Mouse (Mus musculus): ENCODE data around the gene Magi1. TPM values are rescaled to one million over a fixed set of nuclear protein-coding genes. Genes with fewer than 3 reads are reported as not detected.

The Magi1 gene
- total and polyA plus RNA-seq, 2 experiments from 2014 or later = 27.6 to 45.4 TPM

GRCm38 (mm10) chr6:93895721-93896120 is 388.0 kb downstream of the Magi1 start:
- WGBS = 85% methylated on average over 2 of the region's 2 CpGs
- H3K9me3 ChIP-seq (ENCODE audit: low read length) = no peaks in the 10 kb centered on the region
- no peaks in the 10 kb centered on the region for H3K27me3 ChIP-seq (ENCODE audit: insufficient read depth, low read length)
- no peak for TF ChIP-seq CTCF (IDR thresholded peaks at IDR 0.05)
- H3K4me2 ChIP-seq (ENCODE audit: low read depth, low read length, poor library complexity, severe bottlenecking) = no peak overlapping the region
- H3K4me3 ChIP-seq (ENCODE audit: low read depth, low read length) = no peak overlapping the region
- ATAC-seq (ENCODE audit: low FRiP score) (no peak), DNase-seq (ENCODE audit: low spot score) (no peak)
- no peak overlapping the region for H3K27ac ChIP-seq (ENCODE audit: low read depth, low read length)
- no peak overlapping the region for H3K9ac ChIP-seq (replicated peaks; ENCODE audit: low read length, poor library complexity, severe bottlenecking)
- no peaks in the 10 kb centered on the region for H3K36me3 ChIP-seq (ENCODE audit: insufficient read depth, low read length)
- no peaks in the 10 kb centered on the region for H3K4me1 ChIP-seq (ENCODE audit: insufficient read depth, low read length)

DNA sequence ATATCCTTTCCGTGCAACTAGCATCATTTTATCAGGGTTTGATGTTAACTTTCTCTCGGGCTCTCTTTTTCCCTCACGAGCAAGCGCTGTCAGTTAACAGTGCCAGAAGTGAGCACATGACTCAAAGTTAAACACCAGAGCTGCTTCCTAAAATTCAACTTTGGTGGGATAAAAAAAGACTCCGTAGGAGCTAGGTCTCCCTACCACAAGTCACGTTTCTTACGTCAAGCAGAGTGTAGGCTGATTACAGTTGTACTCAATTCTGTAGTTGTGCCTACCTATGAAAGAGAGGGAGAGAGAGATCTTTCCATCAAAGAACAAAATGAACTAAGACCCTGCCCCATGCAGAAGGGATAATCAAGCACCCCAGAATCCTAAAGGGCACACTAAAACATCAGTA is 389.8 kb downstream of the Magi1 start:
- 65% methylated on average over 7 of the region's 7 CpGs for WGBS
- Histone ChIP-seq H3K4me1 (ENCODE audit: insufficient read depth, low read length) (no peaks in the 10 kb centered on the region), H3K36me3 (ENCODE audit: insufficient read depth, low read length) (no peaks in the 10 kb centered on the region; the same call in 1 of the 2 replicates), H3K9ac (replicated peaks; ENCODE audit: low read length, poor library complexity, severe bottlenecking) (no peak overlapping the region), H3K27me3 (ENCODE audit: insufficient read depth, low read length) (no peaks in the 10 kb centered on the region), H3K4me3 (ENCODE audit: low read depth, low read length) (no peak overlapping the region), H3K4me2 (ENCODE audit: low read depth, low read length, poor library complexity, severe bottlenecking) (no peak overlapping the region), H3K27ac (ENCODE audit: low read depth, low read length) (no peak overlapping the region), H3K9me3 (ENCODE audit: low read length) (no peaks in the 10 kb centered on the region)
- no peak for DNase-seq (ENCODE audit: low spot score)
- no peak for TF ChIP-seq CTCF (IDR thresholded peaks at IDR 0.05)
- ATAC-seq (ENCODE audit: low FRiP score) = no peak

- Histone ChIP-seq H3K4me3 (ENCODE audit: low read depth, low read length) (no peak overlapping the region), H3K9me3 (ENCODE audit: low read length) (no peaks in the 10 kb centered on the region), H3K4me1 (ENCODE audit: insufficient read depth, low read length) (no peaks in the 10 kb centered on the region), H3K27me3 (ENCODE audit: insufficient read depth, low read length) (no peaks in the 10 kb centered on the region), H3K27ac (ENCODE audit: low read depth, low read length) (no peak overlapping the region), H3K36me3 (ENCODE audit: insufficient read depth, low read length) (no peaks in the 10 kb centered on the region; the same call in 1 of the 2 replicates), H3K9ac (replicated peaks; ENCODE audit: low read length, poor library complexity, severe bottlenecking) (no peak overlapping the region), H3K4me2 (ENCODE audit: low read depth, low read length, poor library complexity, severe bottlenecking) (no peak overlapping the region)
- no peak for DNase-seq (ENCODE audit: low spot score)
- 30% methylated on average over 5 of the region's 5 CpGs for WGBS
- ATAC-seq (ENCODE audit: low FRiP score) = no peak
- TF ChIP-seq CTCF (IDR thresholded peaks at IDR 0.05) = no peak
Observed at GRCm38 (mm10) chr6:93892922-93893321, 390.8 kb downstream of the Magi1 start.

GRCm38 (mm10) chr6:93890011-93890410 is 393.7 kb downstream of the Magi1 start:
- Histone ChIP-seq H3K4me3 (ENCODE audit: low read depth, low read length) (no peak overlapping the region), H3K27me3 (ENCODE audit: insufficient read depth, low read length) (no peaks in the 10 kb centered on the region), H3K27ac (ENCODE audit: low read depth, low read length) (no peak overlapping the region), H3K9ac (replicated peaks; ENCODE audit: low read length, poor library complexity, severe bottlenecking) (no peak overlapping the region), H3K4me2 (ENCODE audit: low read depth, low read length, poor library complexity, severe bottlenecking) (no peak overlapping the region), H3K36me3 (ENCODE audit: insufficient read depth, low read length) (no peaks in the 10 kb centered on the region; the same call in 1 of the 2 replicates), H3K9me3 (ENCODE audit: low read length) (no peaks in the 10 kb centered on the region), H3K4me1 (ENCODE audit: insufficient read depth, low read length) (no peaks in the 10 kb centered on the region)
- ATAC-seq (ENCODE audit: low FRiP score) = no peak
- TF ChIP-seq CTCF (IDR thresholded peaks at IDR 0.05) = no peak
- no peak for DNase-seq (ENCODE audit: low spot score)
- WGBS = 94% methylated on average over 3 of the region's 3 CpGs

- Histone ChIP-seq H3K4me3 (ENCODE audit: low read depth, low read length) (no peak overlapping the region), H3K27ac (ENCODE audit: low read depth, low read length) (no peak overlapping the region), H3K4me2 (ENCODE audit: low read depth, low read length, poor library complexity, severe bottlenecking) (no peak overlapping the region), H3K27me3 (ENCODE audit: insufficient read depth, low read length) (no peaks in the 10 kb centered on the region), H3K9ac (replicated peaks; ENCODE audit: low read length, poor library complexity, severe bottlenecking) (no peak overlapping the region), H3K4me1 (ENCODE audit: insufficient read depth, low read length) (0 out of 2 replicates have a peak, but pooled peaks cover 4% of the 10 kb centered on the region), H3K36me3 (ENCODE audit: insufficient read depth, low read length) (no peaks in the 10 kb centered on the region), H3K9me3 (ENCODE audit: low read length) (no peaks in the 10 kb centered on the region)
- TF ChIP-seq CTCF (IDR thresholded peaks at IDR 0.05) = no peak
- ATAC-seq (ENCODE audit: low FRiP score) (no peak), DNase-seq (ENCODE audit: low spot score) (no peak)
- WGBS = 54% methylated on average over 4 of the region's 4 CpGs
Observed at GRCm38 (mm10) chr6:93877337-93877736, 406.4 kb downstream of the Magi1 start.

DNA sequence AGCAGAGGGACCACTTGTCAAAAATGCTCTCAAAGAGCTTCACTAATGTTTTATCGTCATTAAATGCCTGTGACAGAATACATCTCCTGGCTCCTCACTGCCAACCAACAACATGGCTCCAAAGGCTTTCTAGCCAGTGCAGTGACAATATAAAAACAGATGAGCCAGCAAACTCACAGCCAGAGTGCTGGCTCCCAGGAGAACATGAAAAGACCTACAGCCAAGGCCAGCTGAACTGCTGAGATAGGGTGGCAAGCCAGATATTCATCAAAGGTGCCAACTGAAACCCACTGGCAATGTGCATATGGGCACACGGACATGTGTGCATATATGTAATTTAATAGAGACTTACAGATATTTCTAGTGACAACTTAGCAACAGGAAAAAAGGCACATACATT is 408.8 kb downstream of the Magi1 start:
- WGBS = 48% methylated on average over 2 of the region's 2 CpGs
- H3K36me3 ChIP-seq (ENCODE audit: insufficient read depth, low read length) = no peaks in the 10 kb centered on the region
- H3K27ac ChIP-seq (ENCODE audit: low read depth, low read length) = no peak overlapping the region
- H3K9ac ChIP-seq (replicated peaks; ENCODE audit: low read length, poor library complexity, severe bottlenecking) = no peak overlapping the region
- no peak for TF ChIP-seq CTCF (IDR thresholded peaks at IDR 0.05)
- no peak overlapping the region for H3K4me2 ChIP-seq (ENCODE audit: low read depth, low read length, poor library complexity, severe bottlenecking)
- DNase-seq (ENCODE audit: low spot score) (peak; percentile 52), ATAC-seq (ENCODE audit: low FRiP score) (no peak)
- H3K9me3 ChIP-seq (ENCODE audit: low read length) = no peaks in the 10 kb centered on the region
- no peaks in the 10 kb centered on the region for H3K27me3 ChIP-seq (ENCODE audit: insufficient read depth, low read length)
- H3K4me3 ChIP-seq (ENCODE audit: low read depth, low read length) = no peak overlapping the region
- 0 out of 2 replicates have a peak, but pooled peaks cover 4% of the 10 kb centered on the region for H3K4me1 ChIP-seq (ENCODE audit: insufficient read depth, low read length)

All from midbrain, postnatal 0 days (tissue).